Mouse (Mus musculus): Measurements from ENCODE around the gene Emilin2. TPM values are rescaled to one million over a fixed set of nuclear protein-coding genes. Genes with fewer than 3 reads are reported as not detected.

The Emilin2 gene
- polyA plus RNA-seq, 2 experiments = 17.3 to 24.1 TPM

DNA sequence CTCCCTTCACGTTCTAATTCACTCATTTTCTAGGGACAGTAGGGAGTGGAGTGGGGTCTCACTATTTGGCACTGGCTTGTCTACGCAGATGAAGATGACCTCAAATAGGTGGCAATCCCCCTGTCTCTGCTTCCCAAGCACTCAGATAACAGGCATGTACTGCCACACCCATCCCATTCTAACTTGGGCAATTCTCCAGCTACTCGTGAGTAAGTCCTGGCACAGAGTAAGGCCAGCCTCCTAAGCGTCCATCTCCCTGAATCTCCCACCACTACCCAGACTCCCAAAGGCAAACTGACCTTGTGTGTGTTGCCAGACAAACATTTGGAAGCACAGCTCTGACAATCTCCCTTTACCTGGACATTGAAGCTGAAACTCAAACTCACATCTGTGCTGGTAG is 18.9 kb downstream of the Emilin2 start:
- no peaks in the 10 kb centered on the region for H3K27me3 ChIP-seq (ENCODE audit: control insufficient read depth, insufficient read depth, low read length)
- DNase-seq (ENCODE audit: low read depth in 3 of 3, low spot score in 3 of 3) (no peak), ATAC-seq (ENCODE audit: insufficient read depth) (no peak)
- H3K9ac ChIP-seq (replicated peaks) = peak overlapping the region; percentile 27
- H3K4me3 ChIP-seq (ENCODE audit: insufficient read depth in 1 of 2, low read depth in 2 of 2, low read length in 2 of 2) = no peak overlapping the region
- WGBS (ENCODE audit: insufficient replicate concordance) = 37% methylated on average over 4 of the region's 4 CpGs
- no peaks in the 10 kb centered on the region for H3K9me3 ChIP-seq (ENCODE audit: control insufficient read depth, low read length)
- peaks cover 73 to 74% of the 10 kb centered on the region in 2 experiments for H3K4me1 ChIP-seq (replicated peaks; ENCODE audit: control insufficient read depth in 2 of 2, insufficient read depth in 2 of 2, low read length in 1 of 2)
- H3K36me3 ChIP-seq (replicated peaks; ENCODE audit: control insufficient read depth, insufficient read depth, low read depth) = no peaks in the 10 kb centered on the region
- TF ChIP-seq EP300 (IDR thresholded peaks at IDR 0.05; ENCODE audit: low read depth) = no peak
- no peak for TF ChIP-seq CTCF (IDR thresholded peaks at IDR 0.05; ENCODE audit: low read depth)
- H3K27ac ChIP-seq = peak overlapping the region; percentile 97
- peak overlapping the region; percentile 33 for H3K4me2 ChIP-seq (ENCODE audit: low read depth)

GRCm38 (mm10) chr17:71291897-71292420 is 19.8 kb downstream of the Emilin2 start:
- DNase-seq (ENCODE audit: low read depth in 3 of 3, low spot score in 3 of 3) (no peak), ATAC-seq (ENCODE audit: insufficient read depth) (no peak)
- Histone ChIP-seq H3K4me3 (ENCODE audit: insufficient read depth in 1 of 2, low read depth in 2 of 2, low read length in 2 of 2) (no peak overlapping the region), H3K4me1 (replicated peaks; ENCODE audit: control insufficient read depth in 2 of 2, insufficient read depth in 2 of 2, low read length in 1 of 2) (peaks cover 81% of the 10 kb centered on the region in 2 experiments), H3K9me3 (ENCODE audit: control insufficient read depth, low read length) (no peaks in the 10 kb centered on the region), H3K27ac (peak overlapping the region; percentile 97), H3K27me3 (ENCODE audit: control insufficient read depth, insufficient read depth, low read length) (no peaks in the 10 kb centered on the region), H3K4me2 (ENCODE audit: low read depth) (peak overlapping the region; percentile 65), H3K9ac (replicated peaks) (peak overlapping the region; percentile 57), H3K36me3 (replicated peaks; ENCODE audit: control insufficient read depth, insufficient read depth, low read depth) (no peaks in the 10 kb centered on the region; the same call in 1 of the 2 replicates)
- TF ChIP-seq EP300 (IDR thresholded peaks at IDR 0.05; ENCODE audit: low read depth) = no peak
- no peak for TF ChIP-seq CTCF (IDR thresholded peaks at IDR 0.05; ENCODE audit: low read depth)
- WGBS (ENCODE audit: insufficient replicate concordance) = 48% methylated on average over 6 of the region's 6 CpGs

GRCm38 (mm10) chr17:71290486-71291410 is 21.0 kb downstream of the Emilin2 start:
- peak overlapping the region; percentile 65 for H3K4me2 ChIP-seq (ENCODE audit: low read depth)
- DNase-seq (ENCODE audit: low read depth in 3 of 3, low spot score in 3 of 3) (peak in 1 of 3 experiments; percentile 72), ATAC-seq (ENCODE audit: insufficient read depth) (peak; percentile 90)
- no peaks in the 10 kb centered on the region for H3K9me3 ChIP-seq (ENCODE audit: control insufficient read depth, low read length)
- peaks cover 91 to 93% of the 10 kb centered on the region in 2 experiments for H3K4me1 ChIP-seq (replicated peaks; ENCODE audit: control insufficient read depth in 2 of 2, insufficient read depth in 2 of 2, low read length in 1 of 2)
- 24% methylated on average over 7 of the region's 7 CpGs for WGBS (ENCODE audit: insufficient replicate concordance)
- no peaks in the 10 kb centered on the region; the same call in 1 of the 2 replicates for H3K36me3 ChIP-seq (replicated peaks; ENCODE audit: control insufficient read depth, insufficient read depth, low read depth)
- no peak overlapping the region for H3K4me3 ChIP-seq (ENCODE audit: insufficient read depth in 1 of 2, low read depth in 2 of 2, low read length in 2 of 2)
- no peaks in the 10 kb centered on the region for H3K27me3 ChIP-seq (ENCODE audit: control insufficient read depth, insufficient read depth, low read length)
- TF ChIP-seq CTCF (IDR thresholded peaks at IDR 0.05; ENCODE audit: low read depth) (no peak), EP300 (IDR thresholded peaks at IDR 0.05; ENCODE audit: low read depth) (peak; percentile 87)
- peak overlapping the region; percentile 97 for H3K27ac ChIP-seq
- H3K9ac ChIP-seq (replicated peaks) = peak overlapping the region; percentile 57

DNA sequence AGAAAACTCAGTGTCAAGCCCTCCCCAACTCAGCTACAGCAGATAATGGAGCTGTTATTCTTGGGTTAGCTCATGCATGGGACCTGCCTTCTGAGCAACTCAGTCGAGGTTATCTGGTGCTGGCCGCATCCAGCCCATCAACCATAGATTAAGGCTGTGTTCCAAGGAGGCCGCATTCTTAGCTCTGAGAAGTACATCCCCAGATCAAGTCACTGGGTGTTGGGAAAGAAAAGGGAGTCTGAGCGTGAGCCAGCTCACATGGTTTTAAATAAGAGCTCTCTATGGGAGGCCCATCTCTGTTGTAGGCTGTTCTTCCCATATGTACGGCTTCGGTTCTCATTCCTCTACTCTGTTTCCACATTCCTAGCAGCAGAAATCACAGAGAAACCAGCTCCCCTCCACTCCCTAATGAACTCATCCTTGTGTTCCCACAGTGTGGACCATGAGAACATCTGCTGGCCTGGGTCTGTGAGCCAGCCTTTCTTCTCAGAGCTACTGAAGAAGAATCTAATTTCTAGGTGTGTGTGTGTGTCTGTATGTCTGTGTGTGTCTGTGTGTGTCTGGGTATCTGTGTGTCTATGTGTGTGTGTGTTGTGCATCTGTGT is 22.1 kb downstream of the Emilin2 start:
- TF ChIP-seq EP300 (IDR thresholded peaks at IDR 0.05; ENCODE audit: low read depth) (peak; percentile 75), CTCF (IDR thresholded peaks at IDR 0.05; ENCODE audit: low read depth) (no peak)
- DNase-seq (ENCODE audit: low read depth in 3 of 3, low spot score in 3 of 3) (peak in 2 of 3 experiments; percentile 52 to 73), ATAC-seq (ENCODE audit: insufficient read depth) (peak; percentile 52)
- Histone ChIP-seq H3K4me3 (ENCODE audit: insufficient read depth in 1 of 2, low read depth in 2 of 2, low read length in 2 of 2) (no peak overlapping the region), H3K4me2 (ENCODE audit: low read depth) (peak overlapping the region; percentile 65), H3K9ac (replicated peaks) (peak overlapping the region; percentile 57), H3K27ac (peak overlapping the region; percentile 97), H3K27me3 (ENCODE audit: control insufficient read depth, insufficient read depth, low read length) (no peaks in the 10 kb centered on the region), H3K9me3 (ENCODE audit: control insufficient read depth, low read length) (no peaks in the 10 kb centered on the region), H3K36me3 (replicated peaks; ENCODE audit: control insufficient read depth, insufficient read depth, low read depth) (no peaks in the 10 kb centered on the region; the same call in 1 of the 2 replicates), H3K4me1 (replicated peaks; ENCODE audit: control insufficient read depth in 2 of 2, insufficient read depth in 2 of 2, low read length in 1 of 2) (peaks cover 94 to 96% of the 10 kb centered on the region in 2 experiments)
- 34% methylated on average over 6 of the region's 6 CpGs for WGBS (ENCODE audit: insufficient replicate concordance)
